Mouse (Mus musculus) hindbrain, embryonic 15.5 days (tissue): ENCODE data around the gene Cnot1. TPM values are rescaled to one million over a fixed set of nuclear protein-coding genes. Genes with fewer than 3 reads are reported as not detected.
"Not testable (repeated sequence)": the region's sequence is repeated elsewhere in the genome, so short reads cannot be mapped to it uniquely, and the experiment has no call there.

Experiments used
- ATAC-seq: fragments of 200-750 bp; cut with Nextera tagmentation; 2 replicates; pipeline ENCODE4 v1.8.0; 2017; ENCODE audit warnings: low read depth, moderate number of reproducible peaks, moderate TSS enrichment; ENCODE audit not compliant: low FRiP score
- H3K27ac ChIP-seq: fragments of 300-500 bp; sonication (generic); replicated peaks from 2 replicates; pipeline ENCODE4 v1.5.1; 2015; ENCODE audit warnings: mild to moderate bottlenecking, inconsistent platforms
- H3K27me3 ChIP-seq: fragments of 300-500 bp; sonication (generic); 2 replicates; pipeline ENCODE4 v1.6.1; 2015; ENCODE audit warnings: control low read depth, inconsistent platforms
- H3K36me3 ChIP-seq: fragments of 300-500 bp; sonication (generic); 2 replicates; pipeline ENCODE4 v1.6.1; 2015; ENCODE audit warnings: control low read depth, inconsistent platforms
- H3K4me1 ChIP-seq: fragments of 300-500 bp; sonication (generic); replicated peaks from 2 replicates; pipeline ENCODE4 v1.6.1; 2015; ENCODE audit warnings: control low read depth, inconsistent platforms
- H3K4me2 ChIP-seq: fragments of 300-500 bp; sonication (generic); 2 replicates; pipeline ENCODE4 v1.6.1; 2015; ENCODE audit warnings: moderate library complexity, mild to moderate bottlenecking, inconsistent platforms
- H3K4me3 ChIP-seq: fragments of 300-500 bp; sonication (generic); 2 replicates; pipeline ENCODE4 v1.5.1; 2015; ENCODE audit warnings: mild to moderate bottlenecking, inconsistent platforms
- H3K9ac ChIP-seq: fragments of 300-500 bp; sonication (generic); 2 replicates; pipeline ENCODE4 v1.6.1; 2015; ENCODE audit warnings: inconsistent platforms
- H3K9me3 ChIP-seq: fragments of 300-500 bp; sonication (generic); 2 replicates; pipeline ENCODE4 v1.6.1; 2016; ENCODE audit warnings: control low read depth, inconsistent platforms
- WGBS: fragments of 180-500 bp; shearing (Covaris S2); methylation state at CpG from one replicate; pipeline ENCODE4 v1.1.7; 2015; 5-methylcytosine and 5-hydroxymethylcytosine counted together
- polyA plus RNA-seq: library from polyadenylated mRNA; unstranded; fragments of >200 nt; fragmentation: Nextera tagmentation; extraction: Ambion mirVana; gene quantifications from 2 replicates; pipeline ENCODE4 v1.2.1, GENCODE M21; 2015

Cnot1 gene
- polyA plus RNA-seq, 1 experiment from 2014 or later, result 39.2 TPM

GRCm38 (mm10) chr8:95809116-95809515 lies 1.9 kb upstream of the Cnot1 start:
- H3K27me3 ChIP-seq, result no peaks in the 10 kb centered on the region
- H3K4me1 ChIP-seq, result peaks cover 20% of the 10 kb centered on the region
- no peak for ATAC-seq
- no peak overlapping the region for H3K4me2 ChIP-seq
- H3K27ac ChIP-seq, result no peak overlapping the region
- H3K9ac ChIP-seq, result no peak overlapping the region
- WGBS, result 87% methylated on average over 5 of the region's 5 CpGs
- no peaks in the 10 kb centered on the region for H3K36me3 ChIP-seq
- H3K9me3 ChIP-seq, result no peaks in the 10 kb centered on the region
- no peak overlapping the region for H3K4me3 ChIP-seq

GRCm38 (mm10) chr8:95808631-95809030 lies 1.4 kb upstream of the Cnot1 start:
- H3K4me3 ChIP-seq, result no peak overlapping the region
- H3K4me2 ChIP-seq, result no peak overlapping the region
- no peaks in the 10 kb centered on the region for H3K36me3 ChIP-seq
- peaks cover 20% of the 10 kb centered on the region for H3K4me1 ChIP-seq
- no peaks in the 10 kb centered on the region for H3K27me3 ChIP-seq
- no peak overlapping the region for H3K9ac ChIP-seq
- WGBS, result 85% methylated on average over 4 of the region's 4 CpGs
- no peaks in the 10 kb centered on the region for H3K9me3 ChIP-seq
- no peak overlapping the region for H3K27ac ChIP-seq
- no peak for ATAC-seq

GRCm38 (mm10) chr8:95807861-95808260 lies 597 bp upstream of the Cnot1 start:
- 0% methylated on average over 20 of the region's 20 CpGs for WGBS
- Histone ChIP-seq H3K27ac (peak overlapping the region; percentile 94), H3K9ac (peak overlapping the region; percentile 49), H3K4me3 (peak overlapping the region; percentile 78), H3K4me1 (peaks cover 23% of the 10 kb centered on the region), H3K9me3 (no peaks in the 10 kb centered on the region), H3K4me2 (peak overlapping the region; percentile 59), H3K27me3 (no peaks in the 10 kb centered on the region), H3K36me3 (no peaks in the 10 kb centered on the region)
- peak; percentile 93 for ATAC-seq

GRCm38 (mm10) chr8:95806461-95807191 lies 638 bp downstream of the Cnot1 start:
- Histone ChIP-seq H3K9me3 (no peaks in the 10 kb centered on the region), H3K36me3 (no peaks in the 10 kb centered on the region), H3K4me2 (peak overlapping the region; percentile 93), H3K27ac (peak overlapping the region; percentile 94), H3K9ac (peak overlapping the region; percentile 85), H3K4me1 (peaks cover 23% of the 10 kb centered on the region), H3K27me3 (no peaks in the 10 kb centered on the region), H3K4me3 (peak overlapping the region; percentile 78)
- ATAC-seq, result 0 out of 2 replicates have a peak, but pooled peaks have one; percentile 0
- WGBS, result under 1% methylated on average over 68 of the region's 69 CpGs

GRCm38 (mm10) chr8:95805482-95805881 lies 1.8 kb downstream of the Cnot1 start:
- Histone ChIP-seq H3K27me3 (no peaks in the 10 kb centered on the region), H3K9me3 (no peaks in the 10 kb centered on the region), H3K4me3 (peak overlapping the region; percentile 78), H3K9ac (0 out of 2 replicates have a peak overlapping the region, but pooled peaks have one; percentile 85), H3K27ac (no peak overlapping the region), H3K36me3 (no peaks in the 10 kb centered on the region), H3K4me1 (peaks cover 23% of the 10 kb centered on the region), H3K4me2 (peak overlapping the region; percentile 93)
- no peak for ATAC-seq
- WGBS, result 71% methylated on average over 2 of the region's 2 CpGs

GRCm38 (mm10) chr8:95802231-95802630 lies 5.0 kb downstream of the Cnot1 start:
- Histone ChIP-seq H3K4me3 (no peak overlapping the region), H3K9me3 (no peaks in the 10 kb centered on the region), H3K27ac (no peak overlapping the region), H3K27me3 (no peaks in the 10 kb centered on the region), H3K4me2 (no peak overlapping the region), H3K4me1 (peaks cover 31% of the 10 kb centered on the region), H3K9ac (no peak overlapping the region), H3K36me3 (peaks cover 5% of the 10 kb centered on the region; the same call in 1 of the 2 replicates)
- ATAC-seq, result no peak
- 92% methylated on average over 8 of the region's 8 CpGs for WGBS

GRCm38 (mm10) chr8:95801476-95802064 lies 5.7 kb downstream of the Cnot1 start:
- Histone ChIP-seq H3K36me3 (peaks cover 5% of the 10 kb centered on the region; the same call in 1 of the 2 replicates), H3K9me3 (no peaks in the 10 kb centered on the region), H3K27me3 (no peaks in the 10 kb centered on the region), H3K4me3 (no peak overlapping the region), H3K4me1 (peaks cover 31% of the 10 kb centered on the region), H3K4me2 (no peak overlapping the region), H3K9ac (no peak overlapping the region), H3K27ac (no peak overlapping the region)
- no peak for ATAC-seq
- 92% methylated on average over 1 of the region's 1 CpGs for WGBS

- Histone ChIP-seq H3K4me3 (no peak overlapping the region), H3K27ac (no peak overlapping the region), H3K36me3 (peaks cover 5% of the 10 kb centered on the region; the same call in 1 of the 2 replicates), H3K9me3 (no peaks in the 10 kb centered on the region), H3K4me2 (no peak overlapping the region), H3K9ac (no peak overlapping the region), H3K27me3 (no peaks in the 10 kb centered on the region), H3K4me1 (peaks cover 21% of the 10 kb centered on the region)
- WGBS, result 89% methylated on average over 3 of the region's 3 CpGs
- ATAC-seq, result no peak
Observed at GRCm38 (mm10) chr8:95800353-95800752, 6.9 kb downstream of the Cnot1 start.

- ATAC-seq, result no peak
- Histone ChIP-seq H3K4me2 (no peak overlapping the region), H3K4me1 (peaks cover 16% of the 10 kb centered on the region), H3K27ac (no peak overlapping the region), H3K9ac (no peak overlapping the region), H3K27me3 (no peaks in the 10 kb centered on the region), H3K36me3 (peaks cover 5% of the 10 kb centered on the region; the same call in 1 of the 2 replicates), H3K4me3 (no peak overlapping the region), H3K9me3 (no peaks in the 10 kb centered on the region)
- 90% methylated on average over 1 of the region's 1 CpGs for WGBS
Observed at GRCm38 (mm10) chr8:95799891-95800290, 7.4 kb downstream of the Cnot1 start.

- Histone ChIP-seq H3K9me3 (no peaks in the 10 kb centered on the region), H3K4me3 (no peak overlapping the region), H3K9ac (no peak overlapping the region), H3K27ac (no peak overlapping the region), H3K4me2 (no peak overlapping the region), H3K4me1 (peaks cover 12% of the 10 kb centered on the region; the same call in 1 of the 2 replicates), H3K27me3 (no peaks in the 10 kb centered on the region), H3K36me3 (peaks cover 5% of the 10 kb centered on the region; the same call in 1 of the 2 replicates)
- ATAC-seq, result no peak
- 94% methylated on average over 6 of the region's 6 CpGs for WGBS
Observed at GRCm38 (mm10) chr8:95799117-95799516, 8.1 kb downstream of the Cnot1 start.

GRCm38 (mm10) chr8:95795333-95796061 lies 11.8 kb downstream of the Cnot1 start:
- H3K4me3 ChIP-seq, H3K4me1 ChIP-seq, ATAC-seq, H3K9ac ChIP-seq, H3K4me2 ChIP-seq, H3K27me3 ChIP-seq, H3K9me3 ChIP-seq, H3K27ac ChIP-seq, H3K36me3 ChIP-seq: not testable (repeated sequence)
- 93% methylated on average over 5 of the region's 5 CpGs for WGBS

- Histone ChIP-seq H3K4me3 (no peak overlapping the region), H3K36me3 (peaks cover 40% of the 10 kb centered on the region), H3K9ac (no peak overlapping the region), H3K9me3 (no peaks in the 10 kb centered on the region), H3K4me1 (no peaks in the 10 kb centered on the region), H3K27ac (no peak overlapping the region), H3K27me3 (no peaks in the 10 kb centered on the region), H3K4me2 (no peak overlapping the region)
- WGBS, result 92% methylated on average over 4 of the region's 4 CpGs
- no peak for ATAC-seq
Observed at GRCm38 (mm10) chr8:95785591-95785990, 21.7 kb downstream of the Cnot1 start.
